Mouse (Mus musculus) lung, adult 2 months (tissue): ENCODE data around the gene Tmem120b. TPM values are rescaled to one million over a fixed set of nuclear protein-coding genes. Genes with fewer than 3 reads are reported as not detected.

Source experiments
- DNase-seq: peaks from one replicate; pipeline ENCODE4 v3.0.0; 2022
- H3K4me1 ChIP-seq: fragments of 200-500 bp; 2 replicates; pipeline ENCODE4 v1.6.1; 2011; ENCODE audit warnings: low read length; ENCODE audit not compliant: control insufficient read depth, insufficient read depth
- H3K4me3 ChIP-seq: fragments of 200-500 bp; replicated peaks from 2 replicates; pipeline ENCODE3; 2011; ENCODE audit warnings: low read depth, mild to moderate bottlenecking, control low read depth, low read length; ENCODE audit errors: extremely low read depth
- CTCF ChIP-seq: fragments of 200-500 bp; IDR thresholded peaks from 2 replicates; pipeline ENCODE4 v1.5.1; 2011; ENCODE audit warnings: mild to moderate bottlenecking, low read length, control low read depth; ENCODE audit not compliant: insufficient read depth
- POLR2A ChIP-seq: fragments of 200-500 bp; IDR thresholded peaks from 2 replicates; pipeline ENCODE4 v1.6.1; 2011; ENCODE audit warnings: low read depth, mild to moderate bottlenecking, control low read depth, low read length, borderline replicate concordance; ENCODE audit errors: extremely low read depth
- WGBS: fragments of 180-500 bp; shearing (Covaris S2); methylation state at CpG from one replicate; pipeline ENCODE4 v1.1.7; 2018; 5-methylcytosine and 5-hydroxymethylcytosine counted together
- polyA plus RNA-seq: library from polyadenylated mRNA; depleted of rRNA; stranded (reverse); fragments of >200 nt; gene quantifications from 2 replicates; pipeline ENCODE4 v1.2.3, GENCODE M21; 2012; rRNA removed

Tmem120b gene
- polyA plus RNA-seq, 1 experiment = 12.1 TPM

- TF ChIP-seq CTCF = no peak
- TF ChIP-seq POLR2A = no peak
- Histone ChIP-seq H3K4me3 (no peak overlapping the region), H3K4me1 (no peaks in the 10 kb centered on the region)
- no peak for DNase-seq
- 86% methylated on average over 9 of the region's 15 CpGs for WGBS
Observed at GRCm38 (mm10) chr5:123160341-123160740, 92.1 kb downstream of the Tmem120b start.

- WGBS = 75% methylated on average over 9 of the region's 9 CpGs
- Histone ChIP-seq H3K4me3 (no peak overlapping the region), H3K4me1 (no peaks in the 10 kb centered on the region)
- no peak for DNase-seq
- no peak for TF ChIP-seq POLR2A
- no peak for TF ChIP-seq CTCF
Observed at GRCm38 (mm10) chr5:123162942-123163341, 94.7 kb downstream of the Tmem120b start.

GRCm38 (mm10) chr5:123166437-123166836 lies 98.2 kb downstream of the Tmem120b start:
- no peak for DNase-seq
- TF ChIP-seq POLR2A (no peak), CTCF (no peak)
- Histone ChIP-seq H3K4me1 (no peaks in the 10 kb centered on the region), H3K4me3 (no peak overlapping the region)
- WGBS = 81% methylated on average over 10 of the region's 10 CpGs

Other genes starting within 250 kb of the Tmem120b start
- gene Anapc5, start 247.1 kb upstream of the Tmem120b start, polyA plus RNA-seq = 207 and 274 TPM in 2 replicates
- gene Rnf34, start 218.4 kb upstream of the Tmem120b start, polyA plus RNA-seq = 7.8 and 9.6 TPM in 2 replicates
- 16.6 and 20.1 TPM in 2 replicates for gene Kdm2b, start 78.6 kb upstream of the Tmem120b start, polyA plus RNA-seq
- gene Orai1, start 53.3 kb upstream of the Tmem120b start, polyA plus RNA-seq = 113 and 137 TPM in 2 replicates
- gene Morn3, start 21.4 kb upstream of the Tmem120b start, polyA plus RNA-seq = 0.77 and 2.9 TPM in 2 replicates
- gene Rhof, start 64.3 kb downstream of the Tmem120b start, polyA plus RNA-seq = 10.0 and 10.8 TPM in 2 replicates
- gene Setd1b, start 73.8 kb downstream of the Tmem120b start, polyA plus RNA-seq = 12.9 and 15.2 TPM in 2 replicates
- 19.3 and 21.5 TPM in 2 replicates for gene Psmd9, start 101.0 kb downstream of the Tmem120b start, polyA plus RNA-seq
- 1.4 and 2.2 TPM in 2 replicates for gene Hpd, start 114.3 kb downstream of the Tmem120b start, polyA plus RNA-seq
- 6.3 and 9.1 TPM in 2 replicates for gene Wdr66, start 183.7 kb downstream of the Tmem120b start, polyA plus RNA-seq